23 mouse cellular contexts compared by ENCODE assay signal in the genomic region with DNA sequence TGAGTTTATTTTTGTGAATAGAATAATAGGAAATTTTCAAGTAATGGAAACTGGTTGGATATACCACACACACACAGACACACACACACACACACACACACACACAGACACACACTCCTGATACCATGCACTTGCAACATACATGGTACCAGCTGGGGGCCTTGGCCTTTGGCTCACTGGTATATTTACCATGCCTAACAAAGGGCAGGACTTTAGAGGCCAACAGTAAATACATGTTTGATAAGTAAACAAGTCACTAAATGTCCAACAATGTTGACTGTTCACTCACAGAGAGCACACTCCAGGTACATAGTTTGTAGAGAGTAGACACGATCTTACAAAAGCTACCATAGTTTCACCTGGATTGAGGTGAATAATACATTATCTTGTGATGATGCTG.
DNase-seq lines count a peak whose midpoint lies in the region; ATAC-seq and TF ChIP-seq lines count a peak whose summit lies in the region.
"Had no signal": no experiment of that assay in that cellular context is flagged by ENCODE, and none has a peak within 500 bp of the region (broad histone marks: within the 10 kb centered on the region; RNA-seq: fewer than 3 reads in every experiment).

No protein-coding gene starts in this region.

- TF ChIP-seq CTCF in stomach, postnatal 0 days (IDR thresholded peaks at IDR 0.05; ENCODE audit: low read depth), result no peak
- TF ChIP-seq CTCF in heart, adult 2 months (IDR thresholded peaks at IDR 0.05), result no peak

- no peaks in the 10 kb centered on the region for H3K36me3 ChIP-seq in liver, embryonic 13.5 days
- no peaks in the 10 kb centered on the region for H3K36me3 ChIP-seq in liver, embryonic 11.5 days (ENCODE audit: control insufficient read depth, insufficient read depth, low read length)
- H3K36me3 ChIP-seq in liver, embryonic 15.5 days (replicated peaks), result no peaks in the 10 kb centered on the region
- no peaks in the 10 kb centered on the region for H3K36me3 ChIP-seq in liver, embryonic 16.5 days (ENCODE audit: control insufficient read depth, insufficient read depth)
- H3K36me3 ChIP-seq in stomach, postnatal 0 days (ENCODE audit: control insufficient read depth, insufficient read depth, low read length), result no peaks in the 10 kb centered on the region
- no peaks in the 10 kb centered on the region for H3K36me3 ChIP-seq in heart, adult 2 months (ENCODE audit: control insufficient read depth, insufficient read depth, low read length)
- H3K36me3 ChIP-seq: embryonic facial prominence, embryonic 13.5 days; embryonic facial prominence, embryonic 15.5 days; forebrain, embryonic 10.5 days; forebrain, embryonic 12.5 days had no signal

- DNase-seq in liver, embryonic 13.5 days, result no peak
- DNase-seq in liver, embryonic 11.5 days (ENCODE audit: low spot score), result no peak
- DNase-seq in stomach, postnatal 0 days (ENCODE audit: low spot score), result no peak
- no peak for DNase-seq in kidney, adult 11 months
- DNase-seq in heart, adult 2 months, result no peak
- DNase-seq: adrenal gland, adult 2 months; adrenal gland, postnatal 10 days; adrenal gland, postnatal 25 days; cerebellum, adult 11 months; cerebellum, adult 18-20 months; cerebellum, adult 8-10 months; cerebellum, adult 9-11 months; cerebellum, postnatal 14 days; cerebellum, postnatal 36 days; embryo, embryonic 11 days had no signal

- H3K9ac ChIP-seq in liver, embryonic 13.5 days, result no peak overlapping the region
- H3K9ac ChIP-seq in liver, embryonic 11.5 days (ENCODE audit: low read depth, low read length), result no peak overlapping the region
- H3K9ac ChIP-seq in liver, embryonic 15.5 days, result no peak overlapping the region
- no peak overlapping the region for H3K9ac ChIP-seq in liver, embryonic 16.5 days (ENCODE audit: low read depth, low read length)
- H3K9ac ChIP-seq in stomach, postnatal 0 days (ENCODE audit: low read length), result no peak overlapping the region
- H3K9ac ChIP-seq in heart, adult 2 months (ENCODE audit: low read depth, low read length), result no peak overlapping the region
- H3K9ac ChIP-seq: embryonic facial prominence, embryonic 13.5 days; embryonic facial prominence, embryonic 15.5 days; forebrain, embryonic 12.5 days had no signal

- no peaks in the 10 kb centered on the region for H3K9me3 ChIP-seq in liver, embryonic 13.5 days (replicated peaks)
- H3K9me3 ChIP-seq in liver, embryonic 11.5 days (ENCODE audit: control insufficient read depth, low read length), result no peaks in the 10 kb centered on the region
- H3K9me3 ChIP-seq in liver, embryonic 15.5 days (replicated peaks), result no peaks in the 10 kb centered on the region
- H3K9me3 ChIP-seq in liver, embryonic 16.5 days (replicated peaks; ENCODE audit: control insufficient read depth, low read length), result no peaks in the 10 kb centered on the region
- no peaks in the 10 kb centered on the region for H3K9me3 ChIP-seq in stomach, postnatal 0 days (ENCODE audit: control insufficient read depth, low read length)
- H3K9me3 ChIP-seq: embryonic facial prominence, embryonic 13.5 days; embryonic facial prominence, embryonic 15.5 days; forebrain, embryonic 10.5 days; forebrain, embryonic 12.5 days had no signal

- no peak for TF ChIP-seq EP300 in stomach, postnatal 0 days (optimal IDR thresholded peaks at IDR 0.05)
- TF ChIP-seq EP300 in heart, adult 2 months (IDR thresholded peaks at IDR 0.05; ENCODE audit: insufficient read depth, low read depth, low read length), result no peak

- H3K79me2 ChIP-seq in heart, adult 2 months (replicated peaks; ENCODE audit: control insufficient read depth, insufficient read depth, low read length), result no peaks in the 10 kb centered on the region

- 60% methylated on average over 1 of the region's 1 CpGs for WGBS in liver, embryonic 13.5 days (ENCODE audit: insufficient replicate concordance)
- WGBS in liver, embryonic 11.5 days, result 74% methylated on average over 1 of the region's 1 CpGs
- WGBS in liver, embryonic 15.5 days (ENCODE audit: insufficient replicate concordance), result 50% methylated on average over 1 of the region's 1 CpGs
- 43% methylated on average over 1 of the region's 1 CpGs for WGBS in liver, embryonic 16.5 days (ENCODE audit: insufficient replicate concordance)
- WGBS in stomach, postnatal 0 days, result 64% methylated on average over 1 of the region's 1 CpGs
- 98% methylated on average over 1 of the region's 1 CpGs for WGBS in heart, adult 2 months

- TF ChIP-seq POLR2A in heart, adult 2 months (IDR thresholded peaks at IDR 0.05; ENCODE audit: insufficient read depth, low read depth, low read length), result no peak

- ATAC-seq in liver, embryonic 13.5 days (ENCODE audit: low read depth), result peak; percentile 63
- no peak for ATAC-seq in liver, embryonic 11.5 days (replicated peaks; ENCODE audit: low FRiP score)
- peak; percentile 72 for ATAC-seq in liver, embryonic 15.5 days (ENCODE audit: insufficient read depth)
- ATAC-seq in liver, embryonic 16.5 days (ENCODE audit: low read depth), result peak; percentile 83
- peak; percentile 27 for ATAC-seq in stomach, postnatal 0 days (ENCODE audit: low FRiP score, low TSS enrichment)
- ATAC-seq: forebrain, embryonic 14.5 days had no signal

- no peak overlapping the region for H3K4me2 ChIP-seq in liver, embryonic 13.5 days
- H3K4me2 ChIP-seq in liver, embryonic 11.5 days, result no peak overlapping the region
- no peak overlapping the region for H3K4me2 ChIP-seq in liver, embryonic 15.5 days
- no peak overlapping the region for H3K4me2 ChIP-seq in liver, embryonic 16.5 days (ENCODE audit: low read depth, low read length)
- no peak overlapping the region for H3K4me2 ChIP-seq in stomach, postnatal 0 days (replicated peaks; ENCODE audit: low read depth)
- H3K4me2 ChIP-seq: embryonic facial prominence, embryonic 13.5 days; embryonic facial prominence, embryonic 15.5 days; forebrain, embryonic 12.5 days had no signal

- intact Hi-C loops in heart, adult 2 months (cut with DNase I), result no loop called here

- H3K27ac ChIP-seq in liver, embryonic 13.5 days, result no peak overlapping the region
- no peak overlapping the region for H3K27ac ChIP-seq in liver, embryonic 11.5 days (ENCODE audit: low read depth, low read length)
- H3K27ac ChIP-seq in liver, embryonic 15.5 days (replicated peaks), result no peak overlapping the region
- H3K27ac ChIP-seq in liver, embryonic 16.5 days (ENCODE audit: low read length), result no peak overlapping the region
- H3K27ac ChIP-seq in stomach, postnatal 0 days (replicated peaks), result no peak overlapping the region
- no peak overlapping the region for H3K27ac ChIP-seq in heart, adult 2 months
- H3K27ac ChIP-seq: embryonic facial prominence, embryonic 13.5 days; embryonic facial prominence, embryonic 15.5 days; forebrain, embryonic 10.5 days; forebrain, embryonic 12.5 days had no signal

- no peaks in the 10 kb centered on the region for H3K4me1 ChIP-seq in liver, embryonic 13.5 days (replicated peaks)
- no peaks in the 10 kb centered on the region for H3K4me1 ChIP-seq in liver, embryonic 11.5 days (replicated peaks; ENCODE audit: control insufficient read depth, insufficient read depth, low read length)
- no peaks in the 10 kb centered on the region for H3K4me1 ChIP-seq in liver, embryonic 15.5 days (replicated peaks)
- no peaks in the 10 kb centered on the region for H3K4me1 ChIP-seq in liver, embryonic 16.5 days (ENCODE audit: control insufficient read depth, low read depth, low read length)
- 0 out of 2 replicates have a peak, but pooled peaks cover 3% of the 10 kb centered on the region for H3K4me1 ChIP-seq in stomach, postnatal 0 days (replicated peaks; ENCODE audit: control insufficient read depth, insufficient read depth)
- H3K4me1 ChIP-seq in heart, adult 2 months (ENCODE audit: control insufficient read depth, insufficient read depth, low read length), result no peaks in the 10 kb centered on the region

- H3K27me3 ChIP-seq in liver, embryonic 13.5 days, result no peaks in the 10 kb centered on the region
- no peaks in the 10 kb centered on the region for H3K27me3 ChIP-seq in liver, embryonic 11.5 days (replicated peaks; ENCODE audit: control insufficient read depth, insufficient read depth, low read length)
- 0 out of 2 replicates have a peak, but pooled peaks cover 2% of the 10 kb centered on the region for H3K27me3 ChIP-seq in liver, embryonic 15.5 days
- H3K27me3 ChIP-seq in liver, embryonic 16.5 days (ENCODE audit: control insufficient read depth, insufficient read depth, low read depth, low read length), result no peaks in the 10 kb centered on the region
- no peaks in the 10 kb centered on the region for H3K27me3 ChIP-seq in stomach, postnatal 0 days (ENCODE audit: control insufficient read depth, insufficient read depth, low read length)
- H3K27me3 ChIP-seq in heart, adult 2 months (ENCODE audit: control insufficient read depth, insufficient read depth, low read length), result no peaks in the 10 kb centered on the region
- H3K27me3 ChIP-seq: embryonic facial prominence, embryonic 13.5 days; embryonic facial prominence, embryonic 15.5 days had no signal

- H3K4me3 ChIP-seq in liver, embryonic 13.5 days (replicated peaks), result no peak overlapping the region
- no peak overlapping the region for H3K4me3 ChIP-seq in liver, embryonic 11.5 days (ENCODE audit: low read depth, low read length)
- no peak overlapping the region for H3K4me3 ChIP-seq in liver, embryonic 15.5 days (replicated peaks)
- H3K4me3 ChIP-seq in liver, embryonic 16.5 days (ENCODE audit: low read depth, low read length), result no peak overlapping the region
- H3K4me3 ChIP-seq in stomach, postnatal 0 days (ENCODE audit: low read depth, low read length), result no peak overlapping the region
- H3K4me3 ChIP-seq in heart, adult 2 months, result no peak overlapping the region
- H3K4me3 ChIP-seq: embryonic facial prominence, embryonic 13.5 days; embryonic facial prominence, embryonic 15.5 days; erythroblast, embryonic 14.5 days; forebrain, embryonic 10.5 days; forebrain, embryonic 12.5 days had no signal
